Mouse (Mus musculus): ENCODE measurements around the gene Tnfaip8l1. TPM values are rescaled to one million over a fixed set of nuclear protein-coding genes. Genes with fewer than 3 reads are reported as not detected.

The Tnfaip8l1 gene
- polyA plus RNA-seq, 1 experiment from 2014 or later = 4.8 TPM

DNA sequence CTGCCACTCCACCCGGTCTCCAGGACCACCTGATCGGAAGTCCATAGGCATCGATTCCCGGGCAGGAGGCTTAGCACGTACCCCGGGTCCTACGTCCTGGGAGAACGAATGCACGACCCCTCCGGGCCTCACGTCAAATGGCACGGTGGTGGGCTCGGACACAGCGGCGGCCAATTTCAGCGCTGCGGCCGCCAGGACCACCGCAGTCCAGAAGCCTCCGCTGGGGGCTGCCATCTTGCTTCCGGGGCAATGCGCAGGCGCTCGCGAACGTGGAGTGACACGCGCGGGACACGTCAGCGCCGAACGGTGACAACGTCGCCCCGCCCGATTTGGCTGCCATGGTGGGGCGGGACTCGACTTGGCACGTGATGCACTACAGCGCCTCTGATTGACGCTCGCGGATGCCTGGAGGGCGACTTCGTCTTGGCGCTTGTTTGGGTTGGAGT, 21.4 kb downstream of the Tnfaip8l1 start, which contains the start of gene Mydgf:
Mydgf (minus strand) TSS at position 263 of the 446 bp plus-strand sequence.
- under 1% methylated on average over 47 of the region's 47 CpGs for WGBS
- Histone ChIP-seq H3K4me1 (replicated peaks) (peaks cover 23% of the 10 kb centered on the region), H3K4me2 (peak within 1 kb of the TSS; percentile 91), H3K4me3 (peak within 1 kb of the TSS; percentile 92), H3K9me3 (replicated peaks) (no peaks in the 10 kb centered on the region), H3K27me3 (replicated peaks) (no peaks in the 10 kb centered on the region), H3K36me3 (peaks cover 57% of the 10 kb centered on the region), H3K27ac (ENCODE audit: poor library complexity, severe bottlenecking) (peak within 1 kb of the TSS; percentile 63; the same call in 1 of the 2 replicates), H3K9ac (peak within 1 kb of the TSS; percentile 78)
- peak; percentile 93 for ATAC-seq (ENCODE audit: insufficient number of reproducible peaks, low FRiP score)

DNA sequence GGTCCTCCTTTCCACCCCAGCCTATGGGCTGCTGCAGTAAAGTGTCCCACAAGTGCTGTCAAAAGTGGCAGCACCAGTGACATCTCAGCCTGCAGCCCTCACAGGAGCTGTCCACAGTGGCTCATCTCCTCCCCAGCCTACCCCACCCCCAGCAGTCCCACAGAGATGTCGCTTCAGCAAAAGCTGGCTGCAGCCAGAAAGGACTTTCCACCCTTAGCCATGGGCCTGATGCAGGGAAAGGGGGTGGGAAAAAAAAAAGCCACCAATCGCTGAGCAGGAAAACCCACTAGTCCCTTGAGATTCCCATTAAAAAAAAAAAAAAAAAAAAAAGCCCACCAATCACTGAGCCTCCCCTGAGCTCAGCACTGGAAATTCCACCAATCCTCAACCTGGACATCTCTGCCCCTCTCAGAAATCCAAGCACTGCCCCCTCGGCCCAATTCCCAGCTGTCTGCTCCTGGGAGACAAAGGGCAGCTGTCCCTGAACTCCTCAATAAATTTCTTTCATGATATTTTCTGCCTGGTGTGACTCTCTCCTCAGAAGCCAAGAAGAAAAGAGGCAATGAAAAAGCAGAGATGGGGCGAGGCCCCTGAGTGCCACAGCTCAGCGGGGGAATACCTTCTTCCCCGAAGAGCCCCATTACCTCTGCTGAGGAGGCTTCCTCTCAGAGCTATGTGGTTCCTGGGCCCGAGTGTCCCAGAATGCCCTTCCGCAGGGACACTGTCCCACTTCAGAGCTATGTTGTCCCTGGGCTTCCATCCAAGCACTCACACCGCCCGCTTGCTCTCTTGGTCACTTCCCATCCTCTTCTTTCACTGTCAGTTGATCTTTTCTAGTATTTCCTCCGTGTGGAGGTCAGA, 23.2 kb downstream of the Tnfaip8l1 start:
- peak overlapping the region; percentile 23; the same call in 1 of the 2 replicates for H3K9ac ChIP-seq
- ATAC-seq (ENCODE audit: insufficient number of reproducible peaks, low FRiP score) = no peak
- H3K4me1 ChIP-seq (replicated peaks) = peaks cover 20% of the 10 kb centered on the region
- peak overlapping the region; percentile 23; the same call in 1 of the 2 replicates for H3K4me2 ChIP-seq
- H3K27me3 ChIP-seq (replicated peaks) = no peaks in the 10 kb centered on the region
- H3K4me3 ChIP-seq = no peak overlapping the region
- H3K27ac ChIP-seq (ENCODE audit: poor library complexity, severe bottlenecking) = peak overlapping the region; percentile 52
- peaks cover 57% of the 10 kb centered on the region for H3K36me3 ChIP-seq
- WGBS = 43% methylated on average over 11 of the region's 11 CpGs
- no peaks in the 10 kb centered on the region for H3K9me3 ChIP-seq (replicated peaks)

DNA sequence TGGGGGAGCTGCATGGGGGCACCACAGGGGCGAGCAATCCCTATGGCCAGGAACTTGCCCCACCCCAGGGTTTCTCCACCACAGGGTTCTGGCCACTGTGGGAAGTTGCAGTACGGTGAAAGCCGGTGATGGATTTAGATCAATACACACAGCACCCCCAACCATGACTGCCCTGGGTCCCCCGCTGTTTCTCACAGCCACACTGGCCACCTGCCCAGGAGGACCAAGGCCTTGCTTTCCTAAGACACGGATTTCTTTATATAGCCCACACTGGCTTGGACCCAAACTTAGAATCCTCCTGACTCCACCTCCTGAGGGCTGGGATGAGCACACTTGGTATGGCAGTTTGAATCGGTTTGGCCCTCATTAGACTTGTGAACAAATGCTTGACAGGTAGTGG, 29.0 kb downstream of the Tnfaip8l1 start:
- Histone ChIP-seq H3K4me2 (no peak overlapping the region), H3K9me3 (replicated peaks) (no peaks in the 10 kb centered on the region), H3K27me3 (replicated peaks) (no peaks in the 10 kb centered on the region), H3K4me3 (no peak overlapping the region), H3K27ac (ENCODE audit: poor library complexity, severe bottlenecking) (no peak overlapping the region), H3K4me1 (replicated peaks) (no peaks in the 10 kb centered on the region), H3K36me3 (peaks cover 94% of the 10 kb centered on the region), H3K9ac (no peak overlapping the region)
- 80% methylated on average over 6 of the region's 6 CpGs for WGBS
- no peak for ATAC-seq (ENCODE audit: insufficient number of reproducible peaks, low FRiP score)

DNA sequence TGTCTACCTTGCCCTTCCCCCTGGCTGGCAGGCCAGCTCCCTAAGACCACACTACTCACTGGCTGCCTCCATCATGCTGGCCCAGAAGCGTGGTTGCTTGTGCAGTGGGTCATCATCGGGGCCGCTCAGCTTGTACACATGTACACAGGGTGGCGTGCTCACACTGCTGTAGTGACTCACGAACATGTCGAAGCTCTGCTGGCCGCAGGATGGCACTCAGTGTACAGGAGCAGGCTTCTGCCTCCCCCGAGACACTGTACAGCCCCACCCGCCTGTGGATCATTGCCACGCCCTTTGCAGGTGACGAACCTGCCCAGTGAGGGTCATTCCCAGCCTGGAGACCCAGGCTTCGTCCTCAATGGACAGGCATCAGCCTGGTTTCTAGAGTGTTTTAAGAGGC, 32.1 kb downstream of the Tnfaip8l1 start:
- H3K4me2 ChIP-seq = no peak overlapping the region
- ATAC-seq (ENCODE audit: insufficient number of reproducible peaks, low FRiP score) = no peak
- no peaks in the 10 kb centered on the region for H3K4me1 ChIP-seq (replicated peaks)
- H3K9me3 ChIP-seq (replicated peaks) = peaks cover 9% of the 10 kb centered on the region; the same call in 1 of the 2 replicates
- no peak overlapping the region for H3K9ac ChIP-seq
- H3K27ac ChIP-seq (ENCODE audit: poor library complexity, severe bottlenecking) = no peak overlapping the region
- H3K27me3 ChIP-seq (replicated peaks) = no peaks in the 10 kb centered on the region
- peaks cover 98% of the 10 kb centered on the region for H3K36me3 ChIP-seq
- WGBS = 84% methylated on average over 12 of the region's 12 CpGs
- H3K4me3 ChIP-seq = no peak overlapping the region

DNA sequence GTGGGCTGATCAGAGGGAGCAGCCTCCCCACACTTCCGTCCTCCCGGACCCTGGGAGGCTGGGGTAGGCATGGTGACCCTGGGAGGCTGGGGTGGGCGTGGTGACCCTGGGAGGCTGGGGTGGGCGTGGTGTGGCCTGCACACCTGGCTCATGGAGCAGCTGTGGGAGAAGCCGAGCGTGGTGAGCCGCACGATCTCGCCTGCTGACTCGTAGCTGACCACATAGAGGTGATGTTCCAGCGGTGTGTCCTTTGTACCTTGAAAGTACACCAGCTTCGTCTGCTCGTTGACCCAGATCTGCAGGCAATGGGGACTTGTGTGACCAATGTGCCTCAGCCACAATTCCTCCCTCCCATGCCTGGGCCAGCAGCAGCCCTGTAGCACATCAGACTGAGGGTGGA, 32.5 kb downstream of the Tnfaip8l1 start:
- Histone ChIP-seq H3K4me2 (no peak overlapping the region), H3K27me3 (replicated peaks) (no peaks in the 10 kb centered on the region), H3K4me3 (no peak overlapping the region), H3K4me1 (replicated peaks) (no peaks in the 10 kb centered on the region), H3K9me3 (replicated peaks) (peaks cover 9% of the 10 kb centered on the region; the same call in 1 of the 2 replicates), H3K9ac (no peak overlapping the region), H3K36me3 (peaks cover 94% of the 10 kb centered on the region), H3K27ac (ENCODE audit: poor library complexity, severe bottlenecking) (no peak overlapping the region)
- ATAC-seq (ENCODE audit: insufficient number of reproducible peaks, low FRiP score) = no peak
- WGBS = 86% methylated on average over 13 of the region's 13 CpGs

DNA sequence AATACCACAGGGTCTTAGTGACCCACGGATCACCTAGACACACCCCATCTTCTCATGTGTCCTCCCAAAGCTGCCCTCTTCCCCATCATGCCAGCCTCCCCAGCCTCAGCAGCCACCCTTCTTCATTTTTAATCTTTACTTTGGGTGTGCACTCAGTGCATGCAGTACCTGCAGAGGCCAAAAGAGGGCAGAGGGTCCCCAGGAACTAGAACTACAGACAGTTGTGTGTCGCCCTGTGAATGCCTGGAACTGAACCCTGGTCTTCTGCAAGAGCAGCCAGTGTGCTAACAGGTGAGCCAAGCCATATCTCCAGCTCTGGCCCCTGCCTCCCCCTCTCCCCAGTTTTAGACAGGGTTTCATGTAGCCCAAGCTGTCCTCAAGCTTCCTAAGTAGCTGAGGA, 34.6 kb downstream of the Tnfaip8l1 start:
- no peak for ATAC-seq (ENCODE audit: insufficient number of reproducible peaks, low FRiP score)
- no peaks in the 10 kb centered on the region for H3K4me1 ChIP-seq (replicated peaks)
- H3K4me2 ChIP-seq = no peak overlapping the region
- peaks cover 89% of the 10 kb centered on the region for H3K36me3 ChIP-seq
- H3K9me3 ChIP-seq (replicated peaks) = peaks cover 9% of the 10 kb centered on the region; the same call in 1 of the 2 replicates
- no peak overlapping the region for H3K27ac ChIP-seq (ENCODE audit: poor library complexity, severe bottlenecking)
- WGBS = 66% methylated on average over 2 of the region's 2 CpGs
- no peak overlapping the region for H3K4me3 ChIP-seq
- H3K9ac ChIP-seq = no peak overlapping the region
- no peaks in the 10 kb centered on the region for H3K27me3 ChIP-seq (replicated peaks)

DNA sequence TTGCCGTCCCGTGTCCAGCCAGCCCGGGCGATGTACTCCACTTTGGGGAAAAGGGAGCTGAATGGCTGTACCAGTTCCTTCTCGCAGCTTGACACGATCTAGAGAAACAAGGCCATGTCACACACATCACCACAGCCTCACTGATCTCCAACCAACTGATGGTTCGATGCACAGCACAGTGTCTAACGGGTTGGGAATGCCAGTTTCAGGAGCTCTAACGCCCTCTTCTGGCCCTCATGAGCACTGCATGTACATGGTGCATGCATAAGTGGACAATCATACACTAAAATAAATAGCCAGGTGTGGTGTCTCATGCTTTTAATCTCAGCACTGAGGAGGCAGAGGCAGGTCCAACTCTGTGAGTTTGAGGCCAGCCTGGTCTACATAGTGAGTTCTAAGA, 38.3 kb downstream of the Tnfaip8l1 start:
- no peak overlapping the region for H3K4me2 ChIP-seq
- peaks cover 9% of the 10 kb centered on the region; the same call in 1 of the 2 replicates for H3K9me3 ChIP-seq (replicated peaks)
- H3K36me3 ChIP-seq = peaks cover 89% of the 10 kb centered on the region
- 83% methylated on average over 9 of the region's 9 CpGs for WGBS
- no peak overlapping the region for H3K27ac ChIP-seq (ENCODE audit: poor library complexity, severe bottlenecking)
- H3K4me1 ChIP-seq (replicated peaks) = no peaks in the 10 kb centered on the region
- H3K27me3 ChIP-seq (replicated peaks) = no peaks in the 10 kb centered on the region
- no peak overlapping the region for H3K9ac ChIP-seq
- no peak overlapping the region for H3K4me3 ChIP-seq
- no peak for ATAC-seq (ENCODE audit: insufficient number of reproducible peaks, low FRiP score)

DNA sequence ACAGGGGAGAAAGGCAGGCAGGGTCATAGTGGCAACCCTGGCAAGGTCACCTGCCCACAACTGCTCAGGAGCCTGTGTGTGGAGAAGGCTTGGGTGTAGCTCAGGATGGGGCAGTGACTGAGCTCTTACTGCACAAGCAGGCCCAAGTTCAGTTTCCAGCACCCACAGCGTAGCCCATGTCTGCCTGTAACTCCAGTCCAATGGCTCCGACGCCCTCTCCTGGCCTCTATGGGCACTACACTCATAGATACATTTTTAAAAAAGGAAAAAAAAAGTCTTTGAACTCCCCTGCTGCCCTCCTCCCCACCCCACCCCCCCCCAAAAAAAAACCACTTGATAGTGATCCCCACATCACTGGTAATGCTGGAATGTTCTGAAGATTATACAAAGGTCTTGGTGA, 39.4 kb downstream of the Tnfaip8l1 start:
- Histone ChIP-seq H3K27ac (ENCODE audit: poor library complexity, severe bottlenecking) (no peak overlapping the region), H3K4me1 (replicated peaks) (no peaks in the 10 kb centered on the region), H3K4me2 (no peak overlapping the region), H3K27me3 (replicated peaks) (no peaks in the 10 kb centered on the region), H3K4me3 (no peak overlapping the region), H3K9ac (no peak overlapping the region), H3K9me3 (replicated peaks) (peaks cover 9% of the 10 kb centered on the region; the same call in 1 of the 2 replicates), H3K36me3 (peaks cover 90% of the 10 kb centered on the region)
- WGBS = 54% methylated on average over 3 of the region's 3 CpGs
- no peak for ATAC-seq (ENCODE audit: insufficient number of reproducible peaks, low FRiP score)

DNA sequence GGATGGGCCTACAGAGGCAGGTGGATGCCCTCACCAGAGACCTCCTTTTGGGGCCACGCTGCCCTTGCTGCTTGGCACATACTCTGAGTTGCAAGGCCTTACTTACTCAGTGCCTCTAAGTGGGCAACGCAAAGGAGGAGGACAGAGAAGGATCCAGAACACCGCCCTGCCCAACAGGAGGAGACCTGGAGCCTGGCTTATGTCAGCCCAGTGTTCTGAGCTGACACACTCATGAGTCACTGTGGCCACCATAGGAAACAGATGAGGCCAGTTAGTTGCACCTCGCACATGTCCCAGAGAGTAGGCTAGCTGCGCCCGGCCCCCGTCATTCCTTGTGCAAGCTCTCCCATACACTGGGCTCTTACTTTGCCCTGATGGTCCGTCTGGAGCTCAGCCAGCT, 40.2 kb downstream of the Tnfaip8l1 start:
- 87% methylated on average over 8 of the region's 8 CpGs for WGBS
- no peak overlapping the region for H3K4me2 ChIP-seq
- H3K27ac ChIP-seq (ENCODE audit: poor library complexity, severe bottlenecking) = no peak overlapping the region
- H3K27me3 ChIP-seq (replicated peaks) = no peaks in the 10 kb centered on the region
- H3K36me3 ChIP-seq = peaks cover 90% of the 10 kb centered on the region
- H3K9me3 ChIP-seq (replicated peaks) = peaks cover 4% of the 10 kb centered on the region; the same call in 1 of the 2 replicates
- no peaks in the 10 kb centered on the region for H3K4me1 ChIP-seq (replicated peaks)
- no peak for ATAC-seq (ENCODE audit: insufficient number of reproducible peaks, low FRiP score)
- H3K9ac ChIP-seq = no peak overlapping the region
- H3K4me3 ChIP-seq = no peak overlapping the region

DNA sequence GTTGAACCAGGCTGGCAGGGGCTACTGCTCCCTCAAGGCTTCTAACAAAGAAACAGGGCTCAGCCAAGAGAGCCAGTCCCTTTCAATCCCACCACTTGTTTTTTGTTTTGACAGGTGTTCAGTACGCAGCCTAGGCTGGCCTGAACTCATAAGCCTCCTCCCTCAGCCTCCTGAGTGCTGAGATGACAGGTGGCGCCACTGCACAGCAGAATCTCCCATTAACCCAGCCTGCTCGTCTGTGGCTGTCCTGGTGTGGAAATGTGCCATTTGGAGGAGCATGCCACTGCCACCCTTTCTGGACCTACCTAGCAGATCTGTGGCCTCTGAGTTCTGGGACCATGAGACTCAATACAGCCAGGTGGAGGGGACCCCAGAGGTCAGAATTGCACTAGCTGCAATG, 41.5 kb downstream of the Tnfaip8l1 start:
- Histone ChIP-seq H3K9me3 (replicated peaks) (no peaks in the 10 kb centered on the region), H3K27ac (ENCODE audit: poor library complexity, severe bottlenecking) (no peak overlapping the region), H3K4me2 (no peak overlapping the region), H3K4me3 (no peak overlapping the region), H3K36me3 (peaks cover 90% of the 10 kb centered on the region), H3K27me3 (replicated peaks) (no peaks in the 10 kb centered on the region), H3K4me1 (replicated peaks) (no peaks in the 10 kb centered on the region), H3K9ac (no peak overlapping the region)
- no peak for ATAC-seq (ENCODE audit: insufficient number of reproducible peaks, low FRiP score)
- 74% methylated on average over 3 of the region's 3 CpGs for WGBS

DNA sequence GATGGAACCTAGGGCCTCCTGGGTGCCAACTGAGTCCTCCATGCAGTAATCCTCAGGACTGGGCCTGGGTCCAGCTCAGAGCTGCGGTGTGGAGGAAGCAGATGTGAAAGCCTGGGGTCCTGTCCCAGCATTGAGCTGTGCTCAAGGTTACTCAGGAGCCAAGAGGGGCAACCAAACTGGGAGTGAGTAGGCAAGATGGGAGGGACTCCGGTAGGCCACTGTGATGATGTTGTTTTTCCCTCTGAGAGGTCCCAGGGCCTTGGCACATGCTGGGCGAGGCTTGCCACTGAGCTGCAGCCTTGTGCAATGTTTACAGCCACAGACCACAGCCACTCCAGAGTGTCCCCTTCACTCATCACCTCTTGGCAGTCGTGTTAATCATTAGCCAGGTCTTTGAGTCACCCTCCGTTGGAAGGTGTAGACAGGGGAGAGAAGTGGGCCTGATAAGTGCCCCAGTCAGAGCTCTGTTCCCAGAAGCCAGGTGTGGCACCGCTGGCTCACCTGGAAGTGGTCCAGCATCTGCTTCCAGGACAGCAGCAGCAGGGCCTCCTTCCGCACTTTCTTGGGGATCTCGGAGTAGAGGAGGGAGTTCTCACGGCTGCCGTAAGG, 44.1 kb downstream of the Tnfaip8l1 start:
- no peaks in the 10 kb centered on the region for H3K27me3 ChIP-seq (replicated peaks)
- no peak overlapping the region for H3K27ac ChIP-seq (ENCODE audit: poor library complexity, severe bottlenecking)
- peak; percentile 27; the same call in 1 of the 2 replicates for ATAC-seq (ENCODE audit: insufficient number of reproducible peaks, low FRiP score)
- WGBS = 81% methylated on average over 10 of the region's 10 CpGs
- H3K4me2 ChIP-seq = no peak overlapping the region
- H3K9me3 ChIP-seq (replicated peaks) = no peaks in the 10 kb centered on the region
- H3K36me3 ChIP-seq = peaks cover 100% of the 10 kb centered on the region
- H3K9ac ChIP-seq = peak overlapping the region; percentile 37; the same call in 1 of the 2 replicates
- no peaks in the 10 kb centered on the region for H3K4me1 ChIP-seq (replicated peaks)
- no peak overlapping the region for H3K4me3 ChIP-seq
